Mouse (Mus musculus): ENCODE measurements around the gene Dpp4. TPM values are rescaled to one million over a fixed set of nuclear protein-coding genes. Genes with fewer than 3 reads are reported as not detected.

The Dpp4 gene
- 1.8 and 2.3 TPM in 2 replicates for polyA plus RNA-seq (2012; rRNA removed)

GRCm38 (mm10) chr2:62412081-62412821 lies at the start of gene Dpp4:
Gene Dpp4 (minus strand): TSS chr2:62412231.

Other genes starting within 250 kb of the Dpp4 start
- gene Gcg, start 71.4 kb upstream of the Dpp4 start, polyA plus RNA-seq (2012; rRNA removed), result not detected in 2 replicates
- 0.69 and 0.76 TPM in 2 replicates for gene Fap, start 161.8 kb upstream of the Dpp4 start, polyA plus RNA-seq (2012; rRNA removed)
- 5.1 and 7.2 TPM in 2 replicates for gene Ifih1, start 234.0 kb upstream of the Dpp4 start, polyA plus RNA-seq (2012; rRNA removed)